In genomic region chr15:85209341-85209740, GRCm38 (mm10) we compare ENCODE assay signal across 7 mouse cellular contexts. TPM values are rescaled to one million over a fixed set of nuclear protein-coding genes. Genes with fewer than 3 reads are reported as not detected.
DNase-seq lines count a peak whose midpoint lies in the region; TF ChIP-seq lines count a peak whose summit lies in the region.

No protein-coding gene starts in this region.

- TF ChIP-seq POLR2A in MEL (IDR thresholded peaks at IDR 0.05; ENCODE audit: control insufficient read depth in 1 of 2, insufficient read depth in 1 of 2, low read depth in 1 of 2, low read length in 2 of 2, poor library complexity in 1 of 2), result no peak

- peaks cover 87% of the 10 kb centered on the region for H3K4me1 ChIP-seq in E14TG2a.4 (replicated peaks; ENCODE audit: low read depth, low read length)
- no peaks in the 10 kb centered on the region for H3K4me1 ChIP-seq in MEL (ENCODE audit: control insufficient read depth in 1 of 2, insufficient read depth in 2 of 2, low read length in 2 of 2)

- H3K79me2 ChIP-seq in MEL (ENCODE audit: control insufficient read depth, insufficient read depth, low read length, poor library complexity), result no peaks in the 10 kb centered on the region

- no peak for DNase-seq in left cerebral cortex, adult 2 months (ENCODE audit: extremely low spot score in 1 of 2, low spot score in 2 of 2)
- DNase-seq in left cerebral cortex, adult 11 months (ENCODE audit: low spot score), result no peak
- peak; percentile 16 for DNase-seq in MEL (ENCODE audit: low read depth, low spot score)
- peak; percentile 10 for DNase-seq in splenic B cell, adult 2 months (ENCODE audit: low read depth, low spot score)
- no peak for DNase-seq in layer of hippocampus, postnatal 36 days
- DNase-seq in gastrocnemius, postnatal 10 days, result no peak

- no peak overlapping the region for H3K27ac ChIP-seq in left cerebral cortex, adult 2 months
- H3K27ac ChIP-seq in MEL (ENCODE audit: control insufficient read depth, low read depth, low read length), result no peak overlapping the region

- H3K36me3 ChIP-seq in E14TG2a.4 (ENCODE audit: insufficient read depth, low read length) (peaks cover 16% of the 10 kb centered on the region), MEL (ENCODE audit: control insufficient read depth in 1 of 2, insufficient read depth in 2 of 2, low read length in 2 of 2) (no peaks in the 10 kb centered on the region)
- no peaks in the 10 kb centered on the region for H3K36me3 ChIP-seq in splenic B cell, adult 2 months (ENCODE audit: control insufficient read depth, insufficient read depth, low read length, poor library complexity, severe bottlenecking)

- peaks cover 10% of the 10 kb centered on the region for H3K27me3 ChIP-seq in E14TG2a.4 (ENCODE audit: insufficient read depth, low read length)
- no peaks in the 10 kb centered on the region for H3K27me3 ChIP-seq in MEL (ENCODE audit: control insufficient read depth in 1 of 2, insufficient read depth in 2 of 2, low read length in 2 of 2)
- no peaks in the 10 kb centered on the region; the same call in 1 of the 2 replicates for H3K27me3 ChIP-seq in splenic B cell, adult 2 months (ENCODE audit: control insufficient read depth, insufficient read depth, low read length, poor library complexity, severe bottlenecking)

- TF ChIP-seq RAD21 in MEL (IDR thresholded peaks at IDR 0.05; ENCODE audit: low read depth, low read length), result no peak

- no peak overlapping the region for H3K4me3 ChIP-seq in left cerebral cortex, adult 2 months
- H3K4me3 ChIP-seq in E14TG2a.4 (replicated peaks; ENCODE audit: low read length), result peak overlapping the region; percentile 76; the same call in 1 of the 2 replicates
- no peak overlapping the region for H3K4me3 ChIP-seq in MEL (ENCODE audit: control insufficient read depth in 1 of 2, insufficient read depth in 1 of 2, low read depth in 2 of 2, low read length in 2 of 2)

- TF ChIP-seq EP300 in MEL (IDR thresholded peaks at IDR 0.05; ENCODE audit: low read depth in 1 of 2, low read length in 2 of 2), result no peak

- H3K9ac ChIP-seq in MEL (ENCODE audit: control insufficient read depth, low read depth, low read length, poor library complexity, severe bottlenecking), result no peak overlapping the region

- intact Hi-C loops in left cerebral cortex, adult 2 months (cut with DNase I), result no loop called here

- no peaks in the 10 kb centered on the region for H3K9me3 ChIP-seq in E14TG2a.4 (ENCODE audit: low read length)
- H3K9me3 ChIP-seq in MEL (replicated peaks; ENCODE audit: insufficient read depth, low read length), result no peaks in the 10 kb centered on the region

- peak; percentile 34 for TF ChIP-seq CTCF in left cerebral cortex, adult 2 months (IDR thresholded peaks at IDR 0.05)
- TF ChIP-seq CTCF in E14TG2a.4 (conservative IDR thresholded peaks at IDR 0.05; ENCODE audit: low read length), result peak; percentile 90
- peak in 1 of 3 experiments; percentile 33; a peak in 3 of 6 replicates for TF ChIP-seq CTCF in MEL (IDR thresholded peaks at IDR 0.05 in 2 of 3, conservative IDR thresholded peaks at IDR 0.05 in 1 of 3; ENCODE audit: control insufficient read depth in 1 of 3, insufficient read depth in 1 of 3, low read depth in 2 of 3, low read length in 3 of 3, poor library complexity in 1 of 3, severe bottlenecking in 1 of 3)

TF ChIP-seq in MEL, 35 proteins besides CTCF, POLR2A, EP300 and RAD21:
- TF ChIP-seq MYB (IDR thresholded peaks at IDR 0.05; ENCODE audit: low read depth, low read length) (no peak), USF2 (IDR thresholded peaks at IDR 0.05; ENCODE audit: borderline replicate concordance in 1 of 2, insufficient read depth in 1 of 2, low read depth in 1 of 2, low read length in 2 of 2) (no peak), GATA1 (IDR thresholded peaks at IDR 0.05; ENCODE audit: low read depth, low read length) (no peak), ZKSCAN1 (IDR thresholded peaks at IDR 0.05; ENCODE audit: low read depth, low read length) (no peak), SIN3A (IDR thresholded peaks at IDR 0.05; ENCODE audit: low read length) (no peak), CHD1 (IDR thresholded peaks at IDR 0.05; ENCODE audit: low read depth, low read length) (no peak), NELFE (IDR thresholded peaks at IDR 0.05; ENCODE audit: low read depth, low read length) (no peak), SMC3 (IDR thresholded peaks at IDR 0.05; ENCODE audit: low read depth, low read length) (no peak), E2F4 (IDR thresholded peaks at IDR 0.05; ENCODE audit: borderline replicate concordance, low read depth, low read length) (no peak), ZNF384 (IDR thresholded peaks at IDR 0.05; ENCODE audit: low read depth, low read length) (no peak), UBTF (IDR thresholded peaks at IDR 0.05; ENCODE audit: borderline replicate concordance, insufficient read depth, low read depth, low read length) (no peak), HCFC1 (IDR thresholded peaks at IDR 0.05; ENCODE audit: low read depth, low read length) (no peak), TCF12 (IDR thresholded peaks at IDR 0.05; ENCODE audit: low read depth, low read length) (no peak), MAFK (IDR thresholded peaks at IDR 0.05; ENCODE audit: borderline replicate concordance, low read depth, low read length) (no peak), JUND (IDR thresholded peaks at IDR 0.05; ENCODE audit: low read depth, low read length) (no peak)
TF ChIP-seq in MEL: peak in this region for 0.

RNA-seq across cellular contexts. Expression of gene Fbln1, which starts 3.6 kb away (rescaled TPM):
- 10 to 100 TPM; 11.4 to 14.4 TPM for total RNA-seq in left cerebral cortex, adult 2 months (2021)
- not detected in 2 replicates for total RNA-seq in MEL (2012; rRNA removed)
- polyA plus RNA-seq in MEL (2012; ENCODE audit: insufficient read depth in 1 of 2, insufficient read length in 2 of 2, low read depth in 1 of 2, low replicate concordance in 2 of 2, missing spikeins in 1 of 2), result not detected
- 10 to 100 TPM in 1 of 2 experiments, 1 to 10 TPM in 1; 9.7 to 16.6 TPM for total RNA-seq in layer of hippocampus, postnatal 36 days (2021)
- total RNA-seq in gastrocnemius, postnatal 10 days (2021), result 10 to 100 TPM; 18.7 to 23.4 TPM

Comparison
In these comparisons a context has a peak if more than half of its experiments do, and no peak if none do; other contexts are left out.
1. DNase-seq: peak in MEL (single experiment) and splenic B cell, adult 2 months (single experiment); none in left cerebral cortex, adult 2 months (0 of 2), left cerebral cortex, adult 11 months (single experiment), layer of hippocampus, postnatal 36 days (0 of 2) and gastrocnemius, postnatal 10 days (single experiment).
2. RNA of gene Fbln1, which starts 3.6 kb away (total RNA-seq): 18.7 to 23.4 TPM in gastrocnemius, postnatal 10 days, 9.7 to 16.6 TPM in layer of hippocampus, postnatal 36 days and 11.4 to 14.4 TPM in left cerebral cortex, adult 2 months; not detected in MEL; every median in the first group is over 10 times any median in the second.